Mouse (Mus musculus): ENCODE results near the gene Mri1.

GRCm38 (mm10) chr8:84297029-84297785 is 40.1 kb upstream of the Mri1 start:
- no peak for TF ChIP-seq GATA1 (IDR thresholded peaks at IDR 0.05; ENCODE audit: low read length)
- TF ChIP-seq TAL1 (IDR thresholded peaks at IDR 0.05; ENCODE audit: low read length), result no peak

All from erythroblast, embryonic 14.5 days (primary cell).